ENCODE assay signal across 9 mouse cellular contexts in genomic region chr8:87235341-87236075, GRCm38 (mm10).
A peak's percentile ranks its signal among the peaks of the same experiment; 100 is the strongest.
DNase-seq lines count a peak whose midpoint lies in the region; ATAC-seq and TF ChIP-seq lines count a peak whose summit lies in the region.
"Had no signal": no experiment of that assay in that cellular context is flagged by ENCODE, and none has a peak within 500 bp of the region (broad histone marks: within the 10 kb centered on the region; RNA-seq: fewer than 3 reads in every experiment).

No protein-coding gene starts in this region.

- H3K4me3 ChIP-seq in ES-Bruce4 (ENCODE audit: low read depth, low read length) = peak overlapping the region; percentile 40
- no peak overlapping the region for H3K4me3 ChIP-seq in forebrain, embryonic 13.5 days
- 0 out of 2 replicates have a peak overlapping the region, but pooled peaks have one; percentile 17 for H3K4me3 ChIP-seq in left cerebral cortex, adult 2 months

- TF ChIP-seq POLR2A in ES-Bruce4 (IDR thresholded peaks at IDR 0.05; ENCODE audit: insufficient read depth, low read length) = no peak

- H3K4me1 ChIP-seq in ES-Bruce4 (ENCODE audit: control insufficient read depth, insufficient read depth, low read length) = no peaks in the 10 kb centered on the region
- peaks cover 72% of the 10 kb centered on the region for H3K4me1 ChIP-seq in forebrain, embryonic 13.5 days

- no peaks in the 10 kb centered on the region for H3K36me3 ChIP-seq in ES-Bruce4 (ENCODE audit: control insufficient read depth, insufficient read depth, low read length, poor library complexity, severe bottlenecking)
- no peaks in the 10 kb centered on the region for H3K36me3 ChIP-seq in forebrain, embryonic 13.5 days (ENCODE audit: poor library complexity, severe bottlenecking)

- no peaks in the 10 kb centered on the region for H3K9me3 ChIP-seq in ES-Bruce4 (replicated peaks; ENCODE audit: control insufficient read depth, insufficient read depth, low read length, poor library complexity, severe bottlenecking)
- no peaks in the 10 kb centered on the region for H3K9me3 ChIP-seq in forebrain, embryonic 13.5 days (replicated peaks)

- H3K4me2 ChIP-seq in forebrain, embryonic 13.5 days = peak overlapping the region; percentile 42

- H3K9ac ChIP-seq in ES-Bruce4 (ENCODE audit: low read depth, poor library complexity, severe bottlenecking) = no peak overlapping the region
- no peak overlapping the region for H3K9ac ChIP-seq in forebrain, embryonic 13.5 days

- H3K27ac ChIP-seq in ES-Bruce4 (ENCODE audit: insufficient read depth, low read length) = no peak overlapping the region
- H3K27ac ChIP-seq in forebrain, embryonic 13.5 days = peak overlapping the region; percentile 32
- H3K27ac ChIP-seq in left cerebral cortex, adult 2 months = no peak overlapping the region
- H3K27ac ChIP-seq: macrophage had no signal

- no peak for TF ChIP-seq CTCF in ES-Bruce4 (IDR thresholded peaks at IDR 0.05; ENCODE audit: low read depth, low read length)
- no peak for TF ChIP-seq CTCF in left cerebral cortex, adult 2 months (IDR thresholded peaks at IDR 0.05)

- intact Hi-C loops in left cerebral cortex, adult 2 months (cut with DNase I) = no loop called here

- ATAC-seq in forebrain, embryonic 13.5 days = peak; percentile 58

- no peak for TF ChIP-seq EP300 in ES-Bruce4 (IDR thresholded peaks at IDR 0.05; ENCODE audit: insufficient read depth, low read depth, low read length)

- DNase-seq in embryo, embryonic 10 days (ENCODE audit: low spot score) = peak; percentile 18
- no peak for DNase-seq in embryo, embryonic 9.5 days (ENCODE audit: extremely low spot score)
- DNase-seq in left cerebral cortex, adult 2 months (ENCODE audit: extremely low spot score in 1 of 2, low spot score in 2 of 2) = peak; percentile 43 to 50
- DNase-seq in right cerebral cortex, adult 18-20 months = peak; percentile 72
- DNase-seq in testis, postnatal 14 days (ENCODE audit: low spot score) = no peak
- no peak for DNase-seq in adrenal gland, adult 8-10 months

- H3K27me3 ChIP-seq in ES-Bruce4 (ENCODE audit: control insufficient read depth, insufficient read depth, low read length, poor library complexity, severe bottlenecking) = no peaks in the 10 kb centered on the region
- no peaks in the 10 kb centered on the region for H3K27me3 ChIP-seq in forebrain, embryonic 13.5 days

- WGBS in forebrain, embryonic 13.5 days = 38% methylated on average over 18 of the region's 18 CpGs

Comparison
In these comparisons a context has a peak if more than half of its experiments do, and no peak if none do; other contexts are left out.
1. DNase-seq: peak in embryo, embryonic 10 days (single experiment), left cerebral cortex, adult 2 months (2 of 2) and right cerebral cortex, adult 18-20 months (single experiment); none in embryo, embryonic 9.5 days (single experiment), testis, postnatal 14 days (single experiment) and adrenal gland, adult 8-10 months (single experiment).